8 mouse cellular contexts compared by ENCODE assay signal in genomic region chr7:64709520-64710262, GRCm38 (mm10).
DNase-seq lines count a peak whose midpoint lies in the region; ATAC-seq lines count a peak whose summit lies in the region.

No protein-coding gene starts in this region.

- peak; percentile 10 for DNase-seq in kidney, postnatal 10 days
- peak; percentile 89 for DNase-seq in brain, adult 2 months (ENCODE audit: low read depth, low spot score)
- DNase-seq in cerebellum, postnatal 36 days, result peak; percentile 66 to 71
- no peak for DNase-seq in ovary, postnatal 36 days (ENCODE audit: low spot score)

- H3K9ac ChIP-seq in kidney, embryonic 14.5 days (ENCODE audit: low read depth, low read length), result no peak overlapping the region
- no peak overlapping the region for H3K9ac ChIP-seq in midbrain, embryonic 13.5 days (replicated peaks)
- H3K9ac ChIP-seq in heart, embryonic 12.5 days, result no peak overlapping the region

- H3K36me3 ChIP-seq in kidney, embryonic 14.5 days (ENCODE audit: control insufficient read depth, insufficient read depth, low read length), result no peaks in the 10 kb centered on the region
- H3K36me3 ChIP-seq in midbrain, embryonic 13.5 days, result peaks cover 3% of the 10 kb centered on the region; the same call in 1 of the 2 replicates
- H3K36me3 ChIP-seq in heart, embryonic 12.5 days, result no peaks in the 10 kb centered on the region

- no peak overlapping the region for H3K4me3 ChIP-seq in kidney, embryonic 14.5 days (ENCODE audit: low read length)
- no peak overlapping the region for H3K4me3 ChIP-seq in midbrain, embryonic 13.5 days (replicated peaks)
- H3K4me3 ChIP-seq in heart, embryonic 12.5 days, result no peak overlapping the region

- no peaks in the 10 kb centered on the region for H3K9me3 ChIP-seq in kidney, embryonic 14.5 days (ENCODE audit: control insufficient read depth, low read length)
- H3K9me3 ChIP-seq in midbrain, embryonic 13.5 days, result no peaks in the 10 kb centered on the region
- no peaks in the 10 kb centered on the region for H3K9me3 ChIP-seq in heart, embryonic 12.5 days (replicated peaks)

- ATAC-seq in kidney, embryonic 14.5 days (ENCODE audit: low FRiP score, low TSS enrichment), result no peak
- peak; percentile 72 for ATAC-seq in midbrain, embryonic 13.5 days
- ATAC-seq in heart, embryonic 12.5 days (ENCODE audit: insufficient number of reproducible peaks, low FRiP score), result no peak
- no peak for ATAC-seq in CD4-positive, CD25-positive, alpha-beta regulatory T cell, adult 4 months

- H3K4me1 ChIP-seq in kidney, embryonic 14.5 days (ENCODE audit: control insufficient read depth, insufficient read depth, low read length), result no peaks in the 10 kb centered on the region
- H3K4me1 ChIP-seq in midbrain, embryonic 13.5 days (replicated peaks), result peaks cover 19% of the 10 kb centered on the region
- H3K4me1 ChIP-seq in heart, embryonic 12.5 days (replicated peaks), result no peaks in the 10 kb centered on the region

- no peak overlapping the region for H3K27ac ChIP-seq in kidney, embryonic 14.5 days (ENCODE audit: low read depth, low read length)
- no peak overlapping the region for H3K27ac ChIP-seq in midbrain, embryonic 13.5 days
- H3K27ac ChIP-seq in heart, embryonic 12.5 days (ENCODE audit: poor library complexity, severe bottlenecking), result no peak overlapping the region

- H3K27me3 ChIP-seq in kidney, embryonic 14.5 days (ENCODE audit: control insufficient read depth, insufficient read depth, low read length), result no peaks in the 10 kb centered on the region
- H3K27me3 ChIP-seq in midbrain, embryonic 13.5 days, result no peaks in the 10 kb centered on the region
- H3K27me3 ChIP-seq in heart, embryonic 12.5 days (replicated peaks), result no peaks in the 10 kb centered on the region

- no peak overlapping the region for H3K4me2 ChIP-seq in kidney, embryonic 14.5 days (replicated peaks; ENCODE audit: low read depth, low read length)
- no peak overlapping the region for H3K4me2 ChIP-seq in midbrain, embryonic 13.5 days (replicated peaks)
- H3K4me2 ChIP-seq in heart, embryonic 12.5 days, result no peak overlapping the region

- WGBS in kidney, embryonic 14.5 days, result 84% methylated on average over 13 of the region's 13 CpGs
- 90% methylated on average over 13 of the region's 13 CpGs for WGBS in midbrain, embryonic 13.5 days
- 78% methylated on average over 13 of the region's 13 CpGs for WGBS in heart, embryonic 12.5 days
